Mouse (Mus musculus): ENCODE results near the gene Serpinb6a. TPM values are rescaled to one million over a fixed set of nuclear protein-coding genes. Genes with fewer than 3 reads are reported as not detected.

The Serpinb6a gene
- total RNA-seq, 1 experiment from 2014 or later = 32.1 TPM

DNA sequence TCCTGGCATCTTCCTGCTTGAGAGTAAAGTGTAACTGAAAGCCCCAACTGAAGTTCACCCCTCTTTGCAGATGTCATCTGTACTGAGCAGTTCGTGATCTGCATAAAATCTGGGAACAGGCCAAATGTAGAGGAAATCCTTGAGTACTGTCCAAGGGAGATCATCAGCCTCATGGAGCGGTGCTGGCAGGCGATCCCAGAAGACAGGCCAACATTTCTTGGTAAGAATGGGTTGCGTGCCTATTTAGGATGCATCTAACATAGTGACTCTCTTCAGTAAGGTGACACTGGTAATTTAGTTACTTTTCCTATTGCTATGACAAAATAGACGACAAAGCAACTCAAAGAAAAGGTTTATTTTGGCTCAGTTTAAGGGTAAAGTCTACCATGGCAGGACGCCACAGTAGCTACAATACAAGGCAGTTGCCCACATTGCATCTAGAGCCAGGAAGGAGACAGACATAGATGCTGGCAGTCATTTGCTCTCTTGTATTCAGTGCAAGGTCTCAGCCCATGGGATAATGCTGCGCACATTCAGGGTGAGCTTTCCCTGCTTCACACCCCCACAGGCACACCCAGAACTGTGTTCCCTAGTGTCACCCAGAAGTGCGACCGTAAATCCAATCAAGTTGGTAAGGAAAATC lies 14.5 kb upstream of the Serpinb6a start:
- no peak for ATAC-seq (replicated peaks in 1 of 2; ENCODE audit: insufficient read depth in 1 of 2, low FRiP score in 2 of 2, low TSS enrichment in 1 of 2, low read depth in 1 of 2, poor library complexity in 2 of 2, severe bottlenecking in 2 of 2)

DNA sequence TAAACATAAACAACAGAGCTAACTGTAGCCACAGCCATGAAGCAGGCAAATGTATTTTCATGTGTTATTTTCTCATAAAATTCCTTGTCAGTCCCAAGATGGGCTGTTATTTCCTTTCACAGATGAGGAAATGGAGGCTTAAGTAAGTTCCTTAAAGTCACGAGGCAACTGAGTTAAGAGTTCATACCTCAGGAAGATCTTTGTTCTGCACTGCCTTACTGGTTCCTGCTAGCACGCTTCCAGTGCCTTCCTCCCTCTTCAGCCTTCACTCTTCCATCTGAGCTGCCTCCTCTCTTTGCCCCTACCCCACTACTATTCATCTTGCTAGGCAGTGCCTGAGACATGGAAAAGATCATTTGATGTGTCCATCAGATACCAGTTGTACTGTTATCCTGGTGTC lies 4.6 kb upstream of the Serpinb6a start:
- no peak for ATAC-seq (replicated peaks in 1 of 2; ENCODE audit: insufficient read depth in 1 of 2, low FRiP score in 2 of 2, low TSS enrichment in 1 of 2, low read depth in 1 of 2, poor library complexity in 2 of 2, severe bottlenecking in 2 of 2)

DNA sequence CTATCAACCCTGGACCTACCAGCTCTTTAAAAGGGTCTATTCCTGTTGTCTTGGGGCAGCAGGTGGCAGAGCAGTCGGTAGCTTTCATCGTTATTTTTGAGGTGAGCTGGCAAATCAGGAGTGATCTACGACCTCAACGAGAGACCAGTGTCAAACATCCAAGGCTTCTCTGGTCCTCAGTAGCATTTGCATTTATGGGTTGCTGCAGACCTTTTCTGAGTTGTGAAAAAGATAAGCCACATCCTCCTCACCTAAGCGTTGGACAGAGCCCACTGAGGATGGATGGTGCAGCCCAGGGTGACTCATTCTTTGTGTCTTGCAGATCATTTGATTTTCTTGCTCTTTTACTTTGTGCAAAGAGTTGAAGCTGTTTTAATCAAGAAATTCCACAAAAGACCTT lies 464 bp upstream of the Serpinb6a start:
- no peak; a peak in 1 of 4 replicates for ATAC-seq (replicated peaks in 1 of 2; ENCODE audit: insufficient read depth in 1 of 2, low FRiP score in 2 of 2, low TSS enrichment in 1 of 2, low read depth in 1 of 2, poor library complexity in 2 of 2, severe bottlenecking in 2 of 2)

DNA sequence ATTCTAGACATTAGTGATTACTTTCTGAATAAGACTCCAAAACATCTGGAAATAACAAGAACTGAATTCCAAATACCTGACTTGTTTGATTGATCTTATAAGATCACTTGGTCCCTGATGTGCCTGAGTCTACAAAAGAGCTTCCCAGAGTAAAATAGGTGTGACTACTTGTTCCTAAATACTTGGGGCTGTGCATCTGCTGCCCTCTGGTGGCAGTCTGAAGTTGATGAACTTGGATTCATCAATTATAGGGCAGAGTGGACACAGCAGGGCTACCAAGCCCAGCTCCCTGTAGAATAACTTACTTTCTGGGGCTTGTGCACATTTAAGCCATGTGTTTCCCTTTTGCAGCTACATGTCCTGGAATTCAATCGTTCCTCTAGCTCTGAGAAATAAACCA lies 7.4 kb downstream of the Serpinb6a start:
- ATAC-seq (replicated peaks in 1 of 2; ENCODE audit: insufficient read depth in 1 of 2, low FRiP score in 2 of 2, low TSS enrichment in 1 of 2, low read depth in 1 of 2, poor library complexity in 2 of 2, severe bottlenecking in 2 of 2) = peak; percentile 69 to 89

DNA sequence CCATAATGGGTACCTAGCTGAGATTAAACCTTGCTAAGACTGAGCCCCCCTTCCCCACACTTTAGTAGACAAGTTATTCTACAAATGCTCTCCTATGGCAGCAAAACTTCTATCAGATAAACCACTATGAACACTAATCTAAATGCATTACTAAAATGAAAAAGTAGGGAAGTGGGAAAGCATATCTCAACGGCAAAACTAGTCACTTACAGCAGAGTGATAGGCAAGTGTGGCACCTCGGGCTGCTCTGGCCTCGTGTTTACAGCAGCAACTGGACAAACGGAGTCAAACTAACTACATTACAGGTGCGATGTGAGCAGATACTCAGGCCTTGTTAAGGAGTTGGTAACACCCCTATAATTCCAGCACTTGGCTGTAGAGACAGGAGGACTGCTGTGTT lies 13.0 kb downstream of the Serpinb6a start:
- ATAC-seq (replicated peaks in 1 of 2; ENCODE audit: insufficient read depth in 1 of 2, low FRiP score in 2 of 2, low TSS enrichment in 1 of 2, low read depth in 1 of 2, poor library complexity in 2 of 2, severe bottlenecking in 2 of 2) = no peak

DNA sequence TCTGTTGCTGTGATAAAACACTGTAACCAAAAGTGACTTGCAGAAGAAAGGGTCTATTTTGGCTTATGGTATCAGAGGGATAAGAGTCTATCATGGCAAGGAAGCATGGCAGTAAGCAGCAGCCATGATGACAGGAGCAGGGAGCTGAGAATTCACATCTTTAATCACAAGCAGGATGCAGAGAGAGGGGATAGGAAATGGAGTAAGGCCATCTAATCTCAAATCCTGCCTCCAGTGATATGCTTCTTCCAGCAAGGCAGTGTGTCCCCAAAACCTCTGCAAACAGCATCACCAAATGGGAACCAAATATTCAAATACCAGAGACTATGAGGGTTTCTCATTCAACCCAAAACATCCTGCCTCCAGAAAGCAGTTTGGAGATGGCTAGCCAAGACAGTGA lies 36.0 kb downstream of the Serpinb6a start:
- no peak for ATAC-seq (replicated peaks in 1 of 2; ENCODE audit: insufficient read depth in 1 of 2, low FRiP score in 2 of 2, low TSS enrichment in 1 of 2, low read depth in 1 of 2, poor library complexity in 2 of 2, severe bottlenecking in 2 of 2)

DNA sequence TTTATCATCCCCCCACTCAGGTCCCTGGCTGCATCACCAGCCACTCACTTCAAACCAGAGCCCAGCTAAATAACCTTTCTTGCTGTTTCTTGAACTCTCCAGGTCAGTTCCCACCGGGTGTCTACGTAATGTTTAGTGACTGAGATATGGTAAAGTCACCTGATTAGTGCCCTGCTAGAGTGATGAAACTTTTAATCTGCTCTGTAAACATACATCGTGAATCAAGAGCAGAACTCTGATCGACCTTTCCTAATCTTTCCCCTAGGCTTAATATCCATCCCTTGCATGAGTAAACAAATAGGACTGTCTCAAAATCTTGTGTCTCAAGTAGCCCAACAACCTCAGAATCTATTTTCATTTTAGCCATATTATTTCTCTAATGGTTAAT lies 36.6 kb downstream of the Serpinb6a start:
- no peak for ATAC-seq (replicated peaks in 1 of 2; ENCODE audit: insufficient read depth in 1 of 2, low FRiP score in 2 of 2, low TSS enrichment in 1 of 2, low read depth in 1 of 2, poor library complexity in 2 of 2, severe bottlenecking in 2 of 2)

DNA sequence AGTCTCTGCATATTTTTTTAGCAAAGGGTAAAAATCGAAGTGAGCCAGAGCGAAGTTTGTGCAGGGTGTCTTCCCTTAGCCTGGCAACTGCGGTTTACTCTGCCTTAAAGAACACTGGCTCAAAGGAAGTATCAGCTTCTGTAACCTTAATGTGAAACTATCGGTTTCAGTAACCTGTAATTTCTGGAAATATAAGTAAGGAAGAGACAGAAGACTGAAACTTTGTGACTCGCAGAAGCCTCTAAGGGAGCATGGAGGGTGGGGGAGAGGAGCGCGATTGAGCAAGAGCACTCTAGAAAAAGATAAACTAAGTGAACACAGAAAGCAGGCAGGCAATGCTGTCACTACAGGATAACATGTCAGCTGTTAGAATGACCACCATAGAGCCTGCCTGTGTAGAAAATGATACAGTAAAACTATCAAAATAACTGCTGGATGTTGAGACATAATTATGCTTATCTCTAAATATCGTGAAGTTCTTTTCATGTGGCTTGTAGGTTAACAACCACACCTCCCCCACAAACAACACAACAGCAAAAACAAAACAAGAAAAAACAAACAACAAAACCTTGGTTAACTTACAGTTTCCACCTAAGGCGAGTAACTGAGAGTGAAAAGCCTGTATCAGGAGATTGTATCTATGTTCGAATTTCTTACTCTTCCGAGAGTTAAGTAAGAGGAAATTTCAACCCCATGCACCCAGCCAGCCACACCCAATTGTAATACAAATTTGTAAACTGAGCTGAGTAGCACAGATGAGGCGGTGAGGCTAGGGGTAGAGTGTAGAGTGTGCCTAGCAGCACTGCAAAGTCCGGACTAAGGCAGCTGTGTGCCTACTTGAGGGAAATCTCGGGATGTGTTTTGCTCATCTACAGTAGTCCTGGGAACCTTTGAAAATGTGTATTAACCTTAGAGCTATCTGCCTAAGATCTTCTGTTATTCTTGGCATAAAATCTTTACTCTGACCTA lies 37.3 kb downstream of the Serpinb6a start:
- peak; percentile 43 to 47 for ATAC-seq (replicated peaks in 1 of 2; ENCODE audit: insufficient read depth in 1 of 2, low FRiP score in 2 of 2, low TSS enrichment in 1 of 2, low read depth in 1 of 2, poor library complexity in 2 of 2, severe bottlenecking in 2 of 2)

DNA sequence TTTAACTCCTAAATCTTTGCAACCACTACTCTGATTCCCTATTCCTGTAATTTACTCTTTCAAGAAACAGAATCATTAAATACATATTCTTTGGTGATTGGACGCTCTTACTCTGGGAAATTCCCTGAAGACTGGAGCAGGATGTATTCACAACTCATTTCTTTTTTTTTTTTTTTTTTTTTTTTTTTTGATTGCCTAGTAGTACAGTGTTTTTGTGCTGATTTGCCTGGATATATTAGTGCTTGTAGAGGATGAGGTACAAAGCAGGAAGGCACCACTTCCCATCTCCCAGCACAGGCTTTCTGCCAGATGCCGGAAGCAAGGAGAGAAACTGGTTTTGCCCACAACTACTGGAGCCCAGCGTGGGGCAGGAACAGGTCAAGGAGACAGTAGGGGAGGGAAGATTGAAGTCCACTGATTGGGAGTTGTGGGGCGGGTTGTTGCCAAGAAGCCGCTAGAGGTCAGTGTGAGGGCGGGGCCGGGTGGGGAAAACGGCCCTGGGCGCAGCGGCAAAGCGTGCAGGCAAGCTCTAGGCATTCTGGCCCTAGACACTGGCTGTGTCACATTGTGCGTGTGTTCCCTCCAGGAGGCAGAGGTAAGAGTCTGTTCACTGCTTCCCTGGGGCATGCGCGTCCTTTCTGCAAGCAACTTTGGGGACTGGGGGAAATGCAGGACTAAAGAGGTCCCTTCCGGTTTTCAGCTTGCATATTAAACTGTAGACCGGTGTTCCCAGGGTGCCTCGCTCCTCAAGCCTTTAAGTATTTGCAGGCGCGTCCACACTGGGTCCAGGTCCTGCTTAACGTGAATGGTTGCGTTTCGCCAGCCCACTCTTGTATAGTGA lies 38.2 kb downstream of the Serpinb6a start, which contains the start of gene Nqo2:
Gene Nqo2, plus strand, starts transcription at position 482 of the 841 bp plus-strand sequence.
- ATAC-seq (replicated peaks in 1 of 2; ENCODE audit: insufficient read depth in 1 of 2, low FRiP score in 2 of 2, low TSS enrichment in 1 of 2, low read depth in 1 of 2, poor library complexity in 2 of 2, severe bottlenecking in 2 of 2) = peak; percentile 78 to 89

DNA sequence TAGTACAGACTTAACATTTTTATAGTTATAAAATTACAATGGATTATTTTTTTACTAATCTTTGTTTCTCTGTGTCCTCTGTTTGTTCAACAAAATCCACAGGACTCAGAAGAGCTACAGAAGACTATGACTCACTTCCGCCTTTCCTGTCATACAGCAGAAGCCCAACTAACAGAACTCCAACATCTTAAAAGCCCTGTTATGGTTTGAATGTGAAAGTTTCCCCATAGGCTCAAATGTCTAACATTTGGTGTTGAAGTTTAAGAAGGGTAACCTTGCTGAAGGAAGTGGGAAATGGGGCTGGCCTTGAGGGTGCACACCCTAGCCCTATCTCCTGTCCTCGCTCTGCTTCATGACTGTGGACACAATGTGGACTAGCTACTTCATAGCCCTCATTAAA lies 42.8 kb downstream of the Serpinb6a start:
- no peak for ATAC-seq (replicated peaks in 1 of 2; ENCODE audit: insufficient read depth in 1 of 2, low FRiP score in 2 of 2, low TSS enrichment in 1 of 2, low read depth in 1 of 2, poor library complexity in 2 of 2, severe bottlenecking in 2 of 2)

DNA sequence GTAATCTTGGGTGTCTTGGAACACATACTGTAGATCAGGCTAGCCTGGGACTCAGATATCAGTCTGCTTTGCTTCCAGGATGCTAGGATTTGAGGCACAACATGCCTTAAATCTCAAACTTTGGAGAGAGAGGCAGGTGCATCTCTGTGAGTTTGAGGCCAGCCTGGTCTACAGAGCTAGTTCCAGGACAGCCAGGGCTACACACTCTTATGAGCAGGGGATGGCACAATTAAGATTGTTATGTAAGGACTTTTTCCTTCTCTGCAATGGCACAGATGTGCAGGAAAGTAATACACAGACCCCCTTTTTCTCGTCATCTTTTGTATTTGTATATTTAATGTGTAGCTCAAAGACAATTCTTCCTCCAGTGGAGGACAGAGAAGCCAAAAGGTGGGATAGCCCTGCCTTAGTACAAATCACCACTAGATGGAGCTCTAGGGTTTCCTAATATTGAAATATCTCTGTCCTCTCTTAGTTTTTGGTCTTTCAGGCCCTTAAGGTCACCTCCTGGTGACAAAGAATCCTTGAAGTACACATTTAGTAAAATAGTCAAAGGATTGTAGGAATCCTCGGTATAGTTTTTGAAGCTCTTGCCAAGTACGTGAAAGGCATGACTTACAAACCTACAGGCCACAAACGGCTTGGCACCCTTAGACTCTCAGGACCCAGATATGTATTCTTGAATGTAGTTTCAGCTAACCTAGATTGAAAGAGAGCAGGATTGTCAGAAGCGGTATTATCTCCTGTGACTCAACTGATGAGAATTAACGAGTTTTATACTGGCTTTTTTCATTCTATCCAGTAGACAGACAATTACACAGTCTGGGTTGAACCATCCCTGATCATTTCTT lies 45.8 kb downstream of the Serpinb6a start:
- peak; percentile 65 to 85 for ATAC-seq (replicated peaks in 1 of 2; ENCODE audit: insufficient read depth in 1 of 2, low FRiP score in 2 of 2, low TSS enrichment in 1 of 2, low read depth in 1 of 2, poor library complexity in 2 of 2, severe bottlenecking in 2 of 2)

DNA sequence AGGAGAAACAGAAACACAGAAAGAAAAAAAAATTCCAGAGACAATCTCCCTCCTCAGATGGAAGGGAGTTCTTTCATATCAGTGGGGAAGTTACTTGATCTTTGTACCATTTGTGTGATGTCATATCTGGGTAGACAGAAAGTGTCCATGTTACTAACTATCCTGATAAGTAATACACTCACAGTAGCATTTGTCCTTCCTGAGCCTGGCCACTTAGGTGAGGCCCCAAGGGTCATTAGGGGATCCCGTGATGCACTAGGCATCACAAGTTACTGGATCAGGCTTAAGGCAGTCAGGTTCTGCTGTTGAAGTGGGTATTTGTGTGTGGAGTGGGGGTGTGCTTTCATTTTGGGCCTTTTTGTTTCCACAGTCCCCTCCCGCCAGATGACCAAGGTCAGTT lies 49.6 kb downstream of the Serpinb6a start:
- ATAC-seq (replicated peaks in 1 of 2; ENCODE audit: insufficient read depth in 1 of 2, low FRiP score in 2 of 2, low TSS enrichment in 1 of 2, low read depth in 1 of 2, poor library complexity in 2 of 2, severe bottlenecking in 2 of 2) = no peak

DNA sequence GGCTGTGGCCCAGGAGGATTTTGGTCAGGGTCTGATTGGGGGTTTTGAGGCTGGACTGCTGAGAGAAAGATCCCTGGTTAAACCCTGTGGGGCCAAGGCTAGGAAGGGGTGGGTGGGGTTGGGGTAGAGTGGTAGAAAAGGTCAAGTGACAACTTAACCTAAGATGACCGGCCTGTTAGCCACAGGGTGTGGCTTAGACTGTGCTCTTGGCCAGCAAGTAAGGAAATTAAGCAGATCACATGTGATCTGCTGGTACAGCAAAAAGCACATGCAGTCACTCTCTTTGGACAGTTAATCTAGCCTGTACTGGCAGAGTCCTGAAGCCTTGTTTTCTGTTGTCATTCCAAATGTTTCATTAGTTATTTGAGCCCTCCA lies 50.5 kb downstream of the Serpinb6a start:
- ATAC-seq (replicated peaks in 1 of 2; ENCODE audit: insufficient read depth in 1 of 2, low FRiP score in 2 of 2, low TSS enrichment in 1 of 2, low read depth in 1 of 2, poor library complexity in 2 of 2, severe bottlenecking in 2 of 2) = no peak

DNA sequence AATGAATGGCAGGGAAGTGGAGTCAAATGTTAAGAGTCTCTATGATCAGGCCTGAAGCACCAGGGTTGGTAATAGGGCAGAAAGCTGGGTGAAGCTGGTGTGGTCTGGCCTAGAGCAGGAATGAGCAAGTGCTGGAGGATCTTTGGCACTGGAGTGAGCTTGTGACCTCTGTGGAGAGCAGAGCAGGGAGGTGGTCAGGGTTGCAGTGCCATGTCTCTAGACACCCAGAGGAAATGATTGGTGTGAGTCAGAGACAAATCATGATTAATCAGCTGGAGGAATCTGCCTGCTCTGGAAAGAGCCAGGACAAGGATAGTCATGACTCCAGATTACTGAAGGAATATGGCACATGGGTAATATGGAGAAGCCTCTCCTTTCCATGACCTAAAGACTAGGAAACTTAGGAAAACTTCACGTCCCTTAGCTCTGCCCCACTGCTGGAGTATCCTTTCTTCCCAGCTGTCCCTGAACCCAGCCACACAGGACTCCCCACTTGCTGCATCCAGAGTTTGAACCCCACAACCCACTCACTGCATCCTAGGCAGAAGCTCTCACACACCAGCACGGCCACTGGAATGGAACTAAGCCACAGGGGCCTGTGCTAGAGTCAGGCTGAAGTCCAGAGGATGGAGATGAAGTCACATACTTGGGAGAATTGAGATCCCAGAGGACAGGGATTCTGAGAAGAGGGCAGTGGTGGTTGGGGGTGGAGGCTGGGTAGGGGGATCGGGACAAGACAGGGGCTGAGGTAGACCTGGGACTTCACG lies 51.1 kb downstream of the Serpinb6a start:
- ATAC-seq (replicated peaks in 1 of 2; ENCODE audit: insufficient read depth in 1 of 2, low FRiP score in 2 of 2, low TSS enrichment in 1 of 2, low read depth in 1 of 2, poor library complexity in 2 of 2, severe bottlenecking in 2 of 2) = no peak

DNA sequence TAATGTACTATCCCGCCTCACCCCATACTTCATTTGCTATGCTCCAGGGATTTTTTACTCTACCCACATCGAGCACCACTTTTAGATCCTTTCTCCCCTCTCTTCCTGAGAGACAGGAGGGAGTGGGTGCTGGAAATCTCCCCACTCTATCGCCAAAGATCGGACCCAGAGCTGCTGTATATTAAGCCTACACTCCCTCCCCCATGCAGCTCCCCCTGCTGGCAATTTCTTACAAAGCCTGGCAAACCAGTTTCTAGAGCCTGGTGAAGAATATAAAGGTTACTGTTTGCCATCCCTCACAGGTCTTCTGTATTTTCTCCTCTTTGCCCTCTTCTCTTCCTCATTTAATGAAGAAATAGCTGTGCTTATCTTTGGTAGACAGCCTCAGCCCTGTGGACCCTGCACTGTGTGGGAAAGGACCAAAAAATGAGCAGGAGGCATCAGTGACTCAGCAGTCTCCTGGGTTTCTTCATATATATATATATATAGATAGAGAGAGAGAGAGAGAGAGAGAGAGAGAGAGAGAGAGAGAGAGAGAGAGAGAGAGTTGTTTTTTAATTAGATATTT lies 60.3 kb downstream of the Serpinb6a start:
- ATAC-seq (replicated peaks in 1 of 2; ENCODE audit: insufficient read depth in 1 of 2, low FRiP score in 2 of 2, low TSS enrichment in 1 of 2, low read depth in 1 of 2, poor library complexity in 2 of 2, severe bottlenecking in 2 of 2) = 0 out of 4 replicates have a peak, but pooled peaks of 1 of the 2 experiments have one; percentile 42

DNA sequence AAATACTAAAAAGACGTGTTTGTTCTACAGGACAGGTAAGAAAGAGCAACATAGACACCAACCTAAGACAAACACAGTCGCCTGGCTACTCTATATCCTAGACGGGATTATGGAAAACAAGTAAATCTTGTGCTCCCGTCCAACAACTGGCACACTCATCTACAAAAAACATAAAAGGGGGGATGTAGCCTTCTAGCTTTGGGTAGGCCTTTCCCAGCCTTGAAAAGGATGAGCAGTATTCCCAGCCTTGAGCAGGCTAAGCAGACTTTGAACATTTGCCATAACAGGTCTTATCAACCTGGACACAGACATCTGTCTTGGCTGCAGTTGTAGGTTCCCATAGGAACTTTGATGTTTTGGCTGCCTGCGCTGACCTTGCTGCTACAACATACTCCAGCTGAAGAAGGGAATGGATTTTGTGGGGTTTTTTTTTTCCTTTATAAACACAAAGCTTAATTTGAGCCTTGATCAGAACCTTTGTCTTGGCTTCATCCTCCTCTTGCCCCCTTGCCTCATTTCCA lies 61.2 kb downstream of the Serpinb6a start:
- ATAC-seq (replicated peaks in 1 of 2; ENCODE audit: insufficient read depth in 1 of 2, low FRiP score in 2 of 2, low TSS enrichment in 1 of 2, low read depth in 1 of 2, poor library complexity in 2 of 2, severe bottlenecking in 2 of 2) = no peak
